Mouse (Mus musculus): ENCODE results near the gene Ddah1.

Ddah1 gene

DNA sequence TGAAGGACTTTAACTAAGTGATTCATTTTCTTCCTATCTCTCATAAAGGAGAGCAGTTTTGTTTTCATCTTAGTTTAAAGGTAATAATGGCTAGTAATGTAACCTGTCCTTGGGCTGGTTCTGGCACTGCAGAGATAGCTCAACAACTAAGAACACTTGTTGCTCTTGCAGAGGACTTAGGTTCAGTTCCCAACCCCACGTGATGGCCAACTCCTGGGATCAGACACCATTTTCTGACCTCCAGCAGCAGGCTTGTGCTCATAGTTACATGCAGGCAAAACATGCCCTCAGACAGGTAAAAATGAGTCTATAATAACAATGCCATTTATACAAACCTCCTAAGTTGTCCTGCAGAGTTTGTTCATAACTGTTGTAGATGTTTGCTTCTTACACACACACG, 5.9 kb downstream of the Ddah1 start:
- no peak for DNase-seq (ENCODE audit: low read depth, low spot score)

GRCm38 (mm10) chr3:145768439-145768838, 10.0 kb downstream of the Ddah1 start:
- DNase-seq (ENCODE audit: low read depth, low spot score), result no peak

GRCm38 (mm10) chr3:145773384-145773783, 14.9 kb downstream of the Ddah1 start:
- DNase-seq (ENCODE audit: low read depth, low spot score), result no peak

DNA sequence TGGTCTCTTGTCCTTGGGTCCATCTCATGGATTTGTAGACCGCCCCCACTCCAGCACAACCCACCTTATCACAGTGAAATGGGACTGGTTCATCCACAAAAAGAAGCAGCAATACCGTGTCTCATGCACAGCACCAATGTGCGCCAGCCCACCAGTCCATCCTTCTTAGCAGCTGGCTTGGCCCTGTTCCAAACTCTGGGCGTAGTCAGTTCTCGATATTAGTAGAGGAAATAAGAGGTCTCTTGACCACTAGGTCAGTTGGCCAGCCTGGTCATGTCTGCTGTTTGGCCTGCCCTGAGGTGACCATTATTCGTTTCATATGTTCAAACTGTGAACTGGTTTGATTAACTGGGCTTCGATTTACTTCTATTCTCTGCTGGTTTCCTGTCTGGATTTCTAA, 15.9 kb downstream of the Ddah1 start:
- DNase-seq (ENCODE audit: low read depth, low spot score), result no peak

DNA sequence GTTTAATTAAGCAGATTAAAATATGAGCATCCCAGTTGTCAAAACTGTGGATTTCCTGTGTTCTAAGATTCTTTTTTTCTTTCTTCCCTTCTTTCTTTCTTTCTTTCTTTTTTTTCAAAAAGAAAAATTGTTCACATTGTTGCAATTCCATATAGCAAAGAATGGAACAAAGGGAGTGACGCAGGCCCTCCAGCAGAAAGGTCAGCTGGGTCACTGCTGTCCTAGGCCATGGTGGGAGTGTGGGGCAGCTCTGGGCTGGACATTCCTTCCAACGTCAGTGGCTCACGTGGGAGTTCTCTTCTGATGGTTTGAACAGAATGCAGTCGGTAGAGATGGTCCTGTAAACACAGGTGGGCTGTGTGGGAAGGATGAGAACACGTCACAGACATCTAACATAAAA, 16.8 kb downstream of the Ddah1 start:
- DNase-seq (ENCODE audit: low read depth, low spot score), result no peak

GRCm38 (mm10) chr3:145775862-145776261, 17.4 kb downstream of the Ddah1 start:
- no peak for DNase-seq (ENCODE audit: low read depth, low spot score)

GRCm38 (mm10) chr3:145777006-145777405, 18.5 kb downstream of the Ddah1 start:
- DNase-seq (ENCODE audit: low read depth, low spot score), result no peak

DNA sequence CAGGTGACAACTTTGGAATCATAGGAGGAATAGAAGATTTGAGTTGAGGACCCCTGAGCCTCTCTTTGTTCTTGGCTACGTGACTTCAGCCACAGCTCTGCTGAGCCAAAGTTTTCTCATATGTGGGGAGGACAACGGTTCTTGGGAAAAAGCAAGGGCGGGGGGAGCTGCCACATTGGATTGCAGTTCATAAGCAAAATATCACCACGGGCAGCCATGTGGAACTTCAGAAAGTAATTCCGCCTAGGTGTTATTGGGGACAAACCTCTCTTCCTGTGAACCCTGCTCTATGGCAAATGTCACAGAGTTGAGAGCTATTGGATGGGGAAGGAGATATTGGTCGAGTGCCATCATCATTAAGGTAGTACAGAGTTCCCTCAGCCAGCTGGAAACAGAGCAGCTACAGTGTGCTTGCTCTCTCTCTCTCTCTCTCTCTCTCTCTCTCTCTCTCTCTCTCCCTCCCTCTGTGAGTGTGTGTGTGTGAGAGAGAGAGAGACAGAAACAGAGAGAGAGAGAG, 20.0 kb downstream of the Ddah1 start:
- no peak for DNase-seq (ENCODE audit: low read depth, low spot score)

- DNase-seq (ENCODE audit: low read depth, low spot score), result no peak
These were observed 21.0 kb downstream of the Ddah1 start for GRCm38 (mm10) chr3:145779279-145779973.

GRCm38 (mm10) chr3:145780784-145781442, 22.4 kb downstream of the Ddah1 start:
- DNase-seq (ENCODE audit: low read depth, low spot score), result no peak

- no peak for DNase-seq (ENCODE audit: low read depth, low spot score)
These were observed 26.8 kb downstream of the Ddah1 start for GRCm38 (mm10) chr3:145785244-145785643.

- no peak for DNase-seq (ENCODE audit: low read depth, low spot score)
These were observed 28.8 kb downstream of the Ddah1 start for GRCm38 (mm10) chr3:145787303-145787702.

DNA sequence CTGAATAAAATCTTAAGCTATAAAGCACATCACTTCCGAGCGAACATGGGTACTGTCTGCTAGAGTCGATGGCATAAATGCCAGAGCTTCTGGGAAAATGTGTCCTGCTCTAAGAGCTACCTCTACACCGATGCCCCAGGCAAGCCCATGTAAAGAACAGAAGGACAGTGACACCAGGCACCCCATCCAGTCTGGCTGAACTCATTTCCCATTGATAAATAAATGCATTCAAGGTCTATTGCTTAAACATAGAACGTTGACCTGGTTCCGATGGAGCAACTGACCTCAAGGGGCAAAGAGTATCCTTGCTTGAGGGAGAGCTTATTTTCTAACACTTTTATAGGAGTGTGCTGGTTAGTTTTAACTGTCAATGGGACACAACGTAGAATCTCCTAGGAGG, 30.6 kb downstream of the Ddah1 start:
- no peak for DNase-seq (ENCODE audit: low read depth, low spot score)

GRCm38 (mm10) chr3:145790233-145790632, 31.8 kb downstream of the Ddah1 start:
- DNase-seq (ENCODE audit: low read depth, low spot score), result no peak

DNA sequence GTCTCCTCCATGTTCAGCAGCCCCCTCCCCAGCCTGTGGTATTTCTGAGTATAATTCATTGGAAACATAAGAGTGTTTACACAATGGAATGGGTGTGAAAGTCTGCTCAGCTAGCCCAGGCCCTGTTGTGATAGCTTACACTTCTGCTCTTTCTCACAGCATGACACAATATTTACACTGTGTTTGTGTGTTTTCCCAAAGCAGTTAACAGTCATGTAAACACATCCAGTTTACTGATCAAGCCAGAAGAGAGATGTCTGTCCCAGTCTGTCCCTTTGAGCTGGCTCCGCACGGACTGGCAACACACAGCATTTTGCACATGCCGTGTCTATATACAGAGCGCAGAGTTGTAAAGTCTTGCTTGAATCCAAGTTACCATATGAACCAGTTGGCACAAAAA, 32.2 kb downstream of the Ddah1 start:
- DNase-seq (ENCODE audit: low read depth, low spot score), result no peak

- DNase-seq (ENCODE audit: low read depth, low spot score), result no peak
These were observed 35.9 kb downstream of the Ddah1 start for GRCm38 (mm10) chr3:145794355-145794754.

DNA sequence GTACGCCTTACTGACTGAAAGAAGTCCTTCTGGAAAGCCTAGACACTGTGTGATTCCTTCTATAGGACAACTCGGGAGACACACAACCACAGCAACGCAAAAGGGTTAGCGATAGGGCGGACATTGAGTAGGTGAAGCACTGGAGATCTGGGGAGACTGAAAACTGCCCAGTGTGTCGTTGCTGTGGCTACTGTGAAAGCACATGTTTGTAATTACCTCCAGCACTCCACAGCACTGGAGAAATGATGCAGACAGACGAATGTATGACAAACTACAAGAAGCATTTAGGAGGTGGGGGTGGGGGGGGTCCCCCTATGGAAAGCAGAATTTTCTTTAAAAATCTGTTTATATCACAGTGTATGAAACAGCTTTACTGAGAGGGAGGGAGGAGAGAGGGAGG, 37.4 kb downstream of the Ddah1 start:
- DNase-seq (ENCODE audit: low read depth, low spot score), result no peak

DNA sequence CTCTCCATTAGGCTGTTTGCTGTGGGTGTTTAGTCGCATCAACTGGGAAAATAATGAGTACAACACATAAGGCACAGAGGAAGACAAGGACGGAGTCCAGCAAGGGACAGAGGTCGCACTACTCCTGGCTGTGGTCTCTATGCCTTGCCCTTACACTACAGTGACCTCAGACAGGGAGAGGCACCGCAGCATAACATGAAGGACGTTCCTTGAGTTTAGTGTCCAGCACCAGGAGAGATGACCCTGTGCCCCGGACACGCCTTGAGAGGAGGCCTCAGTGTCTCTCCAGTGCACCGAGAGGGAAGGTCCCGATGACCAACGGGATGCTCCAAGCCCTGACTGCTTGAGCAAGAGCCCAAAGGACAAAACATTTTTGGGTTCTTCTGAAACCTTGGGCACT, 39.6 kb downstream of the Ddah1 start:
- DNase-seq (ENCODE audit: low read depth, low spot score), result no peak

DNA sequence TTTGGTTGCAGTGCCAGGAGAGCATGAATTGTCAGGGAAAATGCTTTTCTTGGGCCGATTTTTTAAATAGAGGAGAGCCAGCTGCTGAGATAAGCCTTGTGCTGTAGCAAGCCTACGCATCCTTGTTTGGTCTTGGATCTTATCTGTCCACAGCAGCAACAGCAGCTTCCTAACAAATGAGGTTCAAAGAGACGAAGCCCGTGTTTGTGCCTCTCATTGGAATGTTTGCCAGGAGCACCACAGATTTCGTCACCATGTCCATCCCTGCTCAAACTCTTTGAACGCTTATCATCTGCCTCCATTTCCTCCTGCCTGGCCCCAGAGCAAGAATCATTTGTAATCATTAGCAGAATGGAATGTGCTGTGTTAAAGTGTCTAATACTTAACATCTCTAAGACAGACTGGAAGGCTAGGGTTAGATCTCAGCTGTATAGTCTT, 40.3 kb downstream of the Ddah1 start:
- DNase-seq (ENCODE audit: low read depth, low spot score), result no peak

- DNase-seq (ENCODE audit: low read depth, low spot score), result no peak
These were observed 40.9 kb downstream of the Ddah1 start for GRCm38 (mm10) chr3:145799365-145799764.

DNA sequence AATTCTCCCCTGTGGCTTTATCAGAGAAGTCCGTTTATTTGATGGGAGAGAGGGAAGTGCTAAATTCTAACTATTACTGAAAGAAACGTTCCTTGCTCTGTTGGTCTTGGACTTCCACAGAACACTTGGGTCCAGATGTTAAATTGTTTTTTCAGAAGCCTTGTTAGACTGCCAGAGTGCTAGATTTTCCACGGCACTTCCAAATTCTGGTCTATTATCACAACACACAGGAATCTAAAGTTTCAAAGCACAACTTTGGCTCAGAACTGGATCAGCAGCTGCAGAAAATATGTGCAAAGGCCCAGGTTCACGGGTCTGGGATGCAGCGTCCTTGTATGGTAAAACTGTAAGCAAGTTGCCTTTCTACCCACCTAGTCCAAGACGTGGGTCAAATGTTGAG, 43.6 kb downstream of the Ddah1 start:
- DNase-seq (ENCODE audit: low read depth, low spot score), result no peak

DNA sequence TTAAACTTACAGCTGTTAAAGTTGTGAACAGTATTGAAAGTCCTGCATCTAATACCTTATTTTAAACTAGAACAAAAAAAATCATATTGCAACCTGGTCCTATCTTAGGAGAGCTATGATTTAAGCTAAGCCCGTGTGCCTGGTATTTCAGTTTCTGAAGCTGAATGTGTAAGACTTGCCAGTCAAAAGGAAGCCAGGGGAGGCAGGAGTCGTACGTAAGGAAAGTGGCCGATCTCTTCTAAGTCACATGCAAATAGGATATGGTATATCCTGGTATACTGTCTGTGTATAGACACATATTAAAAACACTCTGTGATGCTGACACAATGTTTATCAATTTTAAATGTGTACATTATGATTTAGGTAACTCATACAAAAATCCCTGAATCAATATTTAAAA, 47.4 kb downstream of the Ddah1 start:
- no peak for DNase-seq (ENCODE audit: low read depth, low spot score)

DNA sequence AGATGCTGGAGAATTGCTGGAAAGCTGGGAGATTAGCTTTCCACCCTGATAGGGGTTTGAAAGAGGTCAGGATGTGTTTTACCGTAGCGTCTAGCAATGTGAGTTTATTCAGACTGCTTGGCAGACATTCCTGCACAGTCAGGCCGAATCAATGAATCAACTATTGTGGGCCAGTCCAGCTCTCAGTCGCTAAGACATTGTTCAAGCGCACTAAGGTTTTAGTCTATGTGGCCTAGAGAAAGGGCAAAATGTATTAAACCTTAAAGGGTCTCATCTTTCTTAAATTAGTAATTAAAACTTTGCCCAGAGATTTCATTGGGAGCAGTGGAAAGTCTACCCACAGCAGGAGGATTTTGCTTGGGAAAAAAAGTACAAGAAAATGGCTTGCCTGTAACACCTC, 48.0 kb downstream of the Ddah1 start:
- DNase-seq (ENCODE audit: low read depth, low spot score), result no peak

All from retina, postnatal 7 days (tissue).